Mouse (Mus musculus) heart, embryonic 12.5 days (tissue): ENCODE measurements around the gene Vopp1. TPM values are rescaled to one million over a fixed set of nuclear protein-coding genes. Genes with fewer than 3 reads are reported as not detected.
"Not testable (repeated sequence)": the region's sequence is repeated elsewhere in the genome, so short reads cannot be mapped to it uniquely, and the experiment has no call there.

Source experiments
- ATAC-seq: fragments of 200-750 bp; cut with Nextera tagmentation; 2 replicates; pipeline ENCODE4 v1.8.0; 2017; ENCODE audit warnings: moderate TSS enrichment, moderate library complexity; ENCODE audit not compliant: insufficient number of reproducible peaks, low FRiP score
- H3K27ac ChIP-seq: fragments of 300-500 bp; sonication (generic); 2 replicates; pipeline ENCODE4 v1.5.1; 2016; ENCODE audit warnings: mild to moderate bottlenecking, moderate library complexity; ENCODE audit not compliant: poor library complexity, severe bottlenecking
- H3K27me3 ChIP-seq: fragments of 300-500 bp; sonication (generic); replicated peaks from 2 replicates; pipeline ENCODE4 v1.6.1; 2016; ENCODE audit warnings: mild to moderate bottlenecking, moderate library complexity
- H3K36me3 ChIP-seq: fragments of 300-500 bp; sonication (generic); 2 replicates; pipeline ENCODE4 v1.6.1; 2016; ENCODE audit warnings: mild to moderate bottlenecking, moderate library complexity
- H3K4me1 ChIP-seq: fragments of 300-500 bp; sonication (generic); replicated peaks from 2 replicates; pipeline ENCODE4 v1.6.1; 2016; ENCODE audit warnings: mild to moderate bottlenecking
- H3K4me2 ChIP-seq: fragments of 300-500 bp; sonication (generic); 2 replicates; pipeline ENCODE4 v1.6.1; 2016; ENCODE audit warnings: mild to moderate bottlenecking, moderate library complexity
- H3K4me3 ChIP-seq: fragments of 300-500 bp; sonication (generic); 2 replicates; pipeline ENCODE4 v1.5.1; 2016; ENCODE audit warnings: mild to moderate bottlenecking
- H3K9ac ChIP-seq: fragments of 300-500 bp; sonication (generic); 2 replicates; pipeline ENCODE4 v1.6.1; 2016; ENCODE audit warnings: mild to moderate bottlenecking, moderate library complexity
- H3K9me3 ChIP-seq: fragments of 300-500 bp; sonication (generic); replicated peaks from 2 replicates; pipeline ENCODE4 v1.6.1; 2016; ENCODE audit warnings: mild to moderate bottlenecking, moderate library complexity
- WGBS: fragments of 180-500 bp; shearing (Covaris S2); methylation state at CpG from one replicate; pipeline ENCODE4 v1.1.7; 2016; 5-methylcytosine and 5-hydroxymethylcytosine counted together
- polyA plus RNA-seq: library from polyadenylated mRNA; unstranded; fragments of >200 nt; fragmentation: Nextera tagmentation; extraction: Ambion mirVana; gene quantifications from 2 replicates; pipeline ENCODE4 v1.2.1, GENCODE M21; 2016

Vopp1 gene
- polyA plus RNA-seq, 1 experiment from 2014 or later: 39.1 TPM

- H3K4me1 ChIP-seq: peaks cover 8% of the 10 kb centered on the region
- ATAC-seq: no peak
- 0 out of 2 replicates have a peak, but pooled peaks cover 5% of the 10 kb centered on the region for H3K36me3 ChIP-seq
- H3K4me2 ChIP-seq: no peak overlapping the region
- H3K4me3 ChIP-seq: no peak overlapping the region
- no peak overlapping the region for H3K27ac ChIP-seq
- no peaks in the 10 kb centered on the region for H3K27me3 ChIP-seq
- no peaks in the 10 kb centered on the region for H3K9me3 ChIP-seq
- H3K9ac ChIP-seq: no peak overlapping the region
- WGBS: 72% methylated on average over 3 of the region's 3 CpGs
These were observed 12.9 kb downstream of the Vopp1 start for GRCm38 (mm10) chr6:57811748-57812730.

- 0 out of 2 replicates have a peak, but pooled peaks cover 9% of the 10 kb centered on the region for H3K36me3 ChIP-seq
- no peaks in the 10 kb centered on the region for H3K9me3 ChIP-seq
- no peak for ATAC-seq
- no peak overlapping the region for H3K4me3 ChIP-seq
- no peaks in the 10 kb centered on the region for H3K27me3 ChIP-seq
- H3K27ac ChIP-seq: no peak overlapping the region
- WGBS: 81% methylated on average over 5 of the region's 5 CpGs
- no peak overlapping the region for H3K4me2 ChIP-seq
- H3K9ac ChIP-seq: no peak overlapping the region
- H3K4me1 ChIP-seq: peaks cover 4% of the 10 kb centered on the region
These were observed 19.5 kb downstream of the Vopp1 start for GRCm38 (mm10) chr6:57805218-57806069.

GRCm38 (mm10) chr6:57803130-57803529 is 21.8 kb downstream of the Vopp1 start:
- H3K4me1 ChIP-seq: peaks cover 4% of the 10 kb centered on the region
- WGBS: 51% methylated on average over 2 of the region's 2 CpGs
- no peak for ATAC-seq
- 0 out of 2 replicates have a peak, but pooled peaks cover 6% of the 10 kb centered on the region for H3K36me3 ChIP-seq
- H3K4me3 ChIP-seq: no peak overlapping the region
- H3K4me2 ChIP-seq: no peak overlapping the region
- no peak overlapping the region for H3K27ac ChIP-seq
- no peaks in the 10 kb centered on the region for H3K27me3 ChIP-seq
- no peaks in the 10 kb centered on the region for H3K9me3 ChIP-seq
- H3K9ac ChIP-seq: no peak overlapping the region

- no peaks in the 10 kb centered on the region for H3K9me3 ChIP-seq
- no peak for ATAC-seq
- no peak overlapping the region for H3K27ac ChIP-seq
- no peaks in the 10 kb centered on the region for H3K27me3 ChIP-seq
- WGBS: 82% methylated on average over 1 of the region's 1 CpGs
- H3K4me3 ChIP-seq: no peak overlapping the region
- no peak overlapping the region for H3K9ac ChIP-seq
- no peak overlapping the region for H3K4me2 ChIP-seq
- peaks cover 16% of the 10 kb centered on the region for H3K4me1 ChIP-seq
- no peaks in the 10 kb centered on the region for H3K36me3 ChIP-seq
These were observed 26.0 kb downstream of the Vopp1 start for GRCm38 (mm10) chr6:57798986-57799385.

GRCm38 (mm10) chr6:57796853-57797423 is 28.0 kb downstream of the Vopp1 start:
- no peaks in the 10 kb centered on the region for H3K9me3 ChIP-seq
- no peak overlapping the region for H3K9ac ChIP-seq
- ATAC-seq: no peak
- 87% methylated on average over 3 of the region's 3 CpGs for WGBS
- H3K4me3 ChIP-seq: no peak overlapping the region
- no peak overlapping the region for H3K27ac ChIP-seq
- no peaks in the 10 kb centered on the region for H3K27me3 ChIP-seq
- peaks cover 11% of the 10 kb centered on the region for H3K4me1 ChIP-seq
- no peak overlapping the region for H3K4me2 ChIP-seq
- no peaks in the 10 kb centered on the region for H3K36me3 ChIP-seq

GRCm38 (mm10) chr6:57795835-57796234 is 29.1 kb downstream of the Vopp1 start:
- no peak overlapping the region for H3K4me3 ChIP-seq
- peaks cover 11% of the 10 kb centered on the region for H3K4me1 ChIP-seq
- peaks cover 1% of the 10 kb centered on the region; the same call in 1 of the 2 replicates for H3K36me3 ChIP-seq
- H3K9ac ChIP-seq: no peak overlapping the region
- peak overlapping the region; percentile 63; the same call in 1 of the 2 replicates for H3K27ac ChIP-seq
- H3K27me3 ChIP-seq: no peaks in the 10 kb centered on the region
- H3K4me2 ChIP-seq: no peak overlapping the region
- peak; percentile 42; the same call in 1 of the 2 replicates for ATAC-seq
- H3K9me3 ChIP-seq: no peaks in the 10 kb centered on the region
- WGBS: 38% methylated on average over 3 of the region's 3 CpGs

GRCm38 (mm10) chr6:57792821-57793220 is 32.1 kb downstream of the Vopp1 start:
- ATAC-seq, H3K9me3 ChIP-seq, H3K4me2 ChIP-seq, H3K27ac ChIP-seq, H3K27me3 ChIP-seq, H3K9ac ChIP-seq, H3K4me3 ChIP-seq: not testable (repeated sequence)
- 66% methylated on average over 9 of the region's 9 CpGs for WGBS
- H3K36me3 ChIP-seq: peaks cover 16% of the 10 kb centered on the region
- peaks cover 11% of the 10 kb centered on the region for H3K4me1 ChIP-seq

GRCm38 (mm10) chr6:57790542-57790941 is 34.4 kb downstream of the Vopp1 start:
- 88% methylated on average over 4 of the region's 4 CpGs for WGBS

GRCm38 (mm10) chr6:57787376-57787775 is 37.6 kb downstream of the Vopp1 start:
- Histone ChIP-seq H3K4me3 (no peak overlapping the region), H3K27me3 (no peaks in the 10 kb centered on the region), H3K36me3 (peaks cover 28% of the 10 kb centered on the region), H3K4me2 (no peak overlapping the region), H3K9ac (no peak overlapping the region), H3K4me1 (no peaks in the 10 kb centered on the region), H3K27ac (no peak overlapping the region), H3K9me3 (no peaks in the 10 kb centered on the region)
- ATAC-seq: no peak
- WGBS: 95% methylated on average over 6 of the region's 6 CpGs

More at GRCm38 (mm10) chr6:57790542-57790941, 34.4 kb downstream of the Vopp1 start:
- ATAC-seq: no peak
- Histone ChIP-seq H3K4me2 (no peak overlapping the region), H3K27me3 (no peaks in the 10 kb centered on the region), H3K27ac (no peak overlapping the region), H3K4me3 (no peak overlapping the region), H3K9ac (no peak overlapping the region), H3K36me3 (peaks cover 22% of the 10 kb centered on the region), H3K9me3 (no peaks in the 10 kb centered on the region), H3K4me1 (no peaks in the 10 kb centered on the region)

- Histone ChIP-seq H3K4me1 (no peaks in the 10 kb centered on the region), H3K4me3 (no peak overlapping the region), H3K9me3 (no peaks in the 10 kb centered on the region), H3K36me3 (peaks cover 19% of the 10 kb centered on the region), H3K9ac (no peak overlapping the region), H3K27ac (no peak overlapping the region), H3K4me2 (no peak overlapping the region), H3K27me3 (no peaks in the 10 kb centered on the region)
- 100% methylated on average over 1 of the region's 1 CpGs for WGBS
- no peak for ATAC-seq
These were observed 40.7 kb downstream of the Vopp1 start for GRCm38 (mm10) chr6:57784251-57784650.
